Mouse (Mus musculus) neural tube, embryonic 14.5 days (tissue): ENCODE results near the gene Phc1. TPM values are rescaled to one million over a fixed set of nuclear protein-coding genes. Genes with fewer than 3 reads are reported as not detected.

Source experiments
- ATAC-seq: fragments of 200-750 bp; cut with Nextera tagmentation; 2 replicates; pipeline ENCODE4 v1.8.0; 2017; ENCODE audit warnings: low read depth, mild to moderate bottlenecking, moderate TSS enrichment, moderate library complexity
- H3K27ac ChIP-seq: fragments of 300-500 bp; sonication (generic); 2 replicates; pipeline ENCODE4 v1.5.1; 2014; ENCODE audit warnings: low read depth, mild to moderate bottlenecking, control low read depth, low read length, moderate library complexity, mixed read lengths
- H3K27me3 ChIP-seq: fragments of 300-500 bp; sonication (generic); 2 replicates; pipeline ENCODE4 v1.6.1; 2014; ENCODE audit warnings: low read length; ENCODE audit not compliant: control insufficient read depth, insufficient read depth
- H3K36me3 ChIP-seq: fragments of 300-500 bp; sonication (generic); 2 replicates; pipeline ENCODE4 v1.6.1; 2014; ENCODE audit warnings: low read length, mixed read lengths; ENCODE audit not compliant: control insufficient read depth, insufficient read depth
- H3K4me1 ChIP-seq: fragments of 300-500 bp; sonication (generic); 2 replicates; pipeline ENCODE4 v1.6.1; 2014; ENCODE audit warnings: low read length; ENCODE audit not compliant: control insufficient read depth, insufficient read depth
- H3K4me2 ChIP-seq: fragments of 300-500 bp; sonication (generic); 2 replicates; pipeline ENCODE4 v1.6.1; 2014; ENCODE audit warnings: mild to moderate bottlenecking, low read depth, low read length, control low read depth
- H3K4me3 ChIP-seq: fragments of 300-500 bp; sonication (generic); 2 replicates; pipeline ENCODE4 v1.5.1; 2014; ENCODE audit warnings: low read depth, low read length, control low read depth, mixed read lengths
- H3K9ac ChIP-seq: fragments of 300-500 bp; sonication (generic); replicated peaks from 2 replicates; pipeline ENCODE4 v1.6.1; 2014; ENCODE audit warnings: low read depth, mild to moderate bottlenecking, control low read depth, low read length, mixed read lengths
- H3K9me3 ChIP-seq: fragments of 300-500 bp; sonication (generic); 2 replicates; pipeline ENCODE4 v1.6.1; 2016; ENCODE audit warnings: low read length; ENCODE audit not compliant: control insufficient read depth
- WGBS: fragments of 180-500 bp; shearing (Covaris S2); extraction: QIAGEN DNeasy Blood & Tissue Kit; methylation state at CpG from one replicate; pipeline ENCODE4 v1.1.7; 2014; 5-methylcytosine and 5-hydroxymethylcytosine counted together
- polyA plus RNA-seq: library from polyadenylated mRNA; unstranded; fragments of >200 nt; fragmentation: Nextera tagmentation; extraction: Ambion mirVana; gene quantifications from 2 replicates; pipeline ENCODE4 v1.2.1, GENCODE M21; 2014

Gene Phc1
- polyA plus RNA-seq, 1 experiment from 2014 or later: 41.9 TPM

GRCm38 (mm10) chr6:122303526-122303925 is 36.8 kb downstream of the Phc1 start:
- no peaks in the 10 kb centered on the region for H3K36me3 ChIP-seq
- ATAC-seq: no peak
- 86% methylated on average over 9 of the region's 9 CpGs for WGBS
- no peaks in the 10 kb centered on the region for H3K9me3 ChIP-seq
- H3K27ac ChIP-seq: no peak overlapping the region
- no peak overlapping the region for H3K4me2 ChIP-seq
- no peak overlapping the region for H3K9ac ChIP-seq
- H3K4me3 ChIP-seq: no peak overlapping the region
- no peaks in the 10 kb centered on the region for H3K4me1 ChIP-seq
- H3K27me3 ChIP-seq: no peaks in the 10 kb centered on the region

- ATAC-seq: no peak
- no peaks in the 10 kb centered on the region; the same call in 1 of the 2 replicates for H3K4me1 ChIP-seq
- H3K36me3 ChIP-seq: no peaks in the 10 kb centered on the region
- H3K4me3 ChIP-seq: no peak overlapping the region
- no peaks in the 10 kb centered on the region for H3K27me3 ChIP-seq
- WGBS: 96% methylated on average over 4 of the region's 4 CpGs
- no peak overlapping the region for H3K4me2 ChIP-seq
- no peak overlapping the region for H3K9ac ChIP-seq
- no peak overlapping the region for H3K27ac ChIP-seq
- H3K9me3 ChIP-seq: no peaks in the 10 kb centered on the region
These were observed 37.7 kb downstream of the Phc1 start for GRCm38 (mm10) chr6:122302661-122303060.

- Histone ChIP-seq H3K9me3 (no peaks in the 10 kb centered on the region), H3K4me3 (no peak overlapping the region), H3K36me3 (no peaks in the 10 kb centered on the region), H3K27ac (no peak overlapping the region), H3K9ac (no peak overlapping the region), H3K4me1 (no peaks in the 10 kb centered on the region; the same call in 1 of the 2 replicates), H3K4me2 (no peak overlapping the region), H3K27me3 (no peaks in the 10 kb centered on the region)
- no peak for ATAC-seq
- WGBS: 38% methylated on average over 1 of the region's 1 CpGs
These were observed 38.2 kb downstream of the Phc1 start for GRCm38 (mm10) chr6:122302121-122302520.

- H3K4me1 ChIP-seq: no peaks in the 10 kb centered on the region; the same call in 1 of the 2 replicates
- H3K4me2 ChIP-seq: no peak overlapping the region
- no peak overlapping the region for H3K27ac ChIP-seq
- H3K4me3 ChIP-seq: no peak overlapping the region
- 80% methylated on average over 3 of the region's 3 CpGs for WGBS
- no peaks in the 10 kb centered on the region for H3K36me3 ChIP-seq
- no peaks in the 10 kb centered on the region for H3K27me3 ChIP-seq
- H3K9me3 ChIP-seq: no peaks in the 10 kb centered on the region
- no peak for ATAC-seq
- H3K9ac ChIP-seq: no peak overlapping the region
These were observed 40.7 kb downstream of the Phc1 start for GRCm38 (mm10) chr6:122299621-122300133.

- no peak overlapping the region for H3K4me3 ChIP-seq
- 48% methylated on average over 4 of the region's 4 CpGs for WGBS
These were observed 42.1 kb downstream of the Phc1 start for GRCm38 (mm10) chr6:122298223-122298609.

GRCm38 (mm10) chr6:122297279-122298222 is 42.8 kb downstream of the Phc1 start:
- Histone ChIP-seq H3K36me3 (no peaks in the 10 kb centered on the region), H3K9ac (peak overlapping the region; percentile 74), H3K9me3 (no peaks in the 10 kb centered on the region), H3K27ac (peak overlapping the region; percentile 85), H3K4me3 (peak overlapping the region; percentile 41), H3K27me3 (no peaks in the 10 kb centered on the region), H3K4me1 (no peaks in the 10 kb centered on the region; the same call in 1 of the 2 replicates), H3K4me2 (peak overlapping the region; percentile 52)
- 5% methylated on average over 25 of the region's 25 CpGs for WGBS
- ATAC-seq: peak; percentile 83

More at GRCm38 (mm10) chr6:122298223-122298609, 42.1 kb downstream of the Phc1 start:
- no peaks in the 10 kb centered on the region; the same call in 1 of the 2 replicates for H3K4me1 ChIP-seq
- no peak overlapping the region for H3K9ac ChIP-seq
- H3K36me3 ChIP-seq: no peaks in the 10 kb centered on the region
- peak; percentile 31; the same call in 1 of the 2 replicates for ATAC-seq
- H3K27ac ChIP-seq: no peak overlapping the region
- H3K27me3 ChIP-seq: no peaks in the 10 kb centered on the region
- peak overlapping the region; percentile 52; the same call in 1 of the 2 replicates for H3K4me2 ChIP-seq
- no peaks in the 10 kb centered on the region for H3K9me3 ChIP-seq

- ATAC-seq: peak; percentile 39; the same call in 1 of the 2 replicates
- 33% methylated on average over 3 of the region's 3 CpGs for WGBS
These were observed 43.5 kb downstream of the Phc1 start for GRCm38 (mm10) chr6:122296918-122297278.

GRCm38 (mm10) chr6:122295242-122295641 is 45.1 kb downstream of the Phc1 start:
- Histone ChIP-seq H3K4me3 (no peak overlapping the region), H3K9ac (no peak overlapping the region), H3K4me2 (no peak overlapping the region), H3K4me1 (no peaks in the 10 kb centered on the region; the same call in 1 of the 2 replicates), H3K27me3 (no peaks in the 10 kb centered on the region), H3K27ac (no peak overlapping the region), H3K36me3 (no peaks in the 10 kb centered on the region), H3K9me3 (no peaks in the 10 kb centered on the region)
- WGBS: 57% methylated on average over 9 of the region's 9 CpGs
- ATAC-seq: no peak

More at GRCm38 (mm10) chr6:122296918-122297278, 43.5 kb downstream of the Phc1 start:
- Histone ChIP-seq H3K9ac (peak overlapping the region; percentile 74), H3K4me3 (peak overlapping the region; percentile 41), H3K36me3 (no peaks in the 10 kb centered on the region), H3K27me3 (no peaks in the 10 kb centered on the region), H3K4me1 (no peaks in the 10 kb centered on the region; the same call in 1 of the 2 replicates), H3K27ac (peak overlapping the region; percentile 85), H3K4me2 (peak overlapping the region; percentile 52), H3K9me3 (no peaks in the 10 kb centered on the region)

- H3K27ac ChIP-seq: no peak overlapping the region
- no peaks in the 10 kb centered on the region for H3K9me3 ChIP-seq
- H3K9ac ChIP-seq: no peak overlapping the region
- no peak overlapping the region for H3K4me2 ChIP-seq
- ATAC-seq: no peak
- 74% methylated on average over 3 of the region's 3 CpGs for WGBS
- H3K4me1 ChIP-seq: no peaks in the 10 kb centered on the region; the same call in 1 of the 2 replicates
- H3K4me3 ChIP-seq: no peak overlapping the region
- H3K27me3 ChIP-seq: no peaks in the 10 kb centered on the region
- no peaks in the 10 kb centered on the region for H3K36me3 ChIP-seq
These were observed 46.1 kb downstream of the Phc1 start for GRCm38 (mm10) chr6:122294290-122294689.
